Comparison of ENCODE assay signal across 20 mouse cellular contexts in the genomic region with DNA sequence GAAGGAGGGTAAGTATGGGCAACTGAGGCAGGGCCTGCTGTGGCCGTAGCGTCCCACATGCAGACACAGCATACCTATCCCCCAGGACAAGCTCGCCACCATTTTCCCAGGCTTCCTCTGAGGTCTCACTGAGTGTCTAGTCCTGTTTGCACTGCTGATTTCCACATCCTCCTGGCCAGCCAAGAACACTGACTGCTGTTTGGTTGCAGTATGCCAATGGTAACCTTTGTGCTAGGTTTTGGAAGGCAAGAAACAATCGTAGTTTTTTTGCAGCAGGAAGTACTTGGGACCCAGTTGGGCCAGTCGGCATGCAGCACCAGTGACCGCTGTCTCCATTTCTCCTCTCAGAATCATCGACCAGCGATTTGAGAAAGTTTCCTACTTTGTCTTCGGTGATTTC. TPM values are rescaled to one million over a fixed set of nuclear protein-coding genes. Genes with fewer than 3 reads are reported as not detected.
A peak's percentile ranks its signal among the peaks of the same experiment; 100 is the strongest.
DNase-seq lines count a peak whose midpoint lies in the region; ATAC-seq and TF ChIP-seq lines count a peak whose summit lies in the region.
"Had no signal": no experiment of that assay in that cellular context is flagged by ENCODE, and none has a peak within 500 bp of the region (broad histone marks: within the 10 kb centered on the region; RNA-seq: fewer than 3 reads in every experiment).

No protein-coding gene starts in this region.

- DNase-seq in liver, adult 2 months (ENCODE audit: extremely low read depth, low read depth, low spot score) = peak; percentile 83
- DNase-seq in liver, embryonic 11.5 days (ENCODE audit: low spot score) = no peak
- DNase-seq in adipocyte (ENCODE audit: low spot score) = peak; percentile 76
- DNase-seq in fat pad, adult 2 months (ENCODE audit: extremely low read depth, low read depth, low spot score) = peak; percentile 3
- no peak for DNase-seq in frontal cortex, postnatal 36 days (ENCODE audit: low spot score in 2 of 2)
- DNase-seq: adrenal gland, adult 2 months; adrenal gland, adult 8-10 months; adrenal gland, postnatal 14 days; adrenal gland, postnatal 25 days; adrenal gland, postnatal 36 days; B cell, adult 2 months; cerebellum, adult 11 months had no signal

- peaks cover 6% of the 10 kb centered on the region; the same call in 1 of the 2 replicates for H3K4me1 ChIP-seq in liver, adult 2 months (ENCODE audit: control insufficient read depth, insufficient read depth, low read length)
- no peaks in the 10 kb centered on the region for H3K4me1 ChIP-seq in liver, embryonic 11.5 days (replicated peaks; ENCODE audit: control insufficient read depth, insufficient read depth, low read length)
- H3K4me1 ChIP-seq in intestine, embryonic 16.5 days (ENCODE audit: control insufficient read depth, insufficient read depth, low read length) = no peaks in the 10 kb centered on the region

- no peak for TF ChIP-seq POLR2A in liver, adult 2 months (IDR thresholded peaks at IDR 0.05; ENCODE audit: extremely low read depth, insufficient read depth, low read length)

- H3K27ac ChIP-seq in liver, adult 2 months (replicated peaks; ENCODE audit: insufficient read depth, low read depth, low read length) = no peak overlapping the region
- H3K27ac ChIP-seq in liver, embryonic 11.5 days (ENCODE audit: low read depth, low read length) = no peak overlapping the region
- H3K27ac ChIP-seq in intestine, embryonic 16.5 days (ENCODE audit: low read length) = no peak overlapping the region

- no peak overlapping the region for H3K9ac ChIP-seq in liver, adult 2 months (ENCODE audit: low read depth, low read length)
- no peak overlapping the region for H3K9ac ChIP-seq in liver, embryonic 11.5 days (ENCODE audit: low read depth, low read length)
- no peak overlapping the region for H3K9ac ChIP-seq in intestine, embryonic 16.5 days (ENCODE audit: low read depth, low read length)

- TF ChIP-seq CTCF in liver, adult 2 months (IDR thresholded peaks at IDR 0.05; ENCODE audit: low read depth, low read length) = no peak

- no peak for ATAC-seq in liver, embryonic 11.5 days (replicated peaks; ENCODE audit: low FRiP score)
- no peak for ATAC-seq in intestine, embryonic 16.5 days
- ATAC-seq: activated CD4-positive, CD25-positive, alpha-beta regulatory T cell, adult 4 months; CD4-positive, CD25-positive, alpha-beta regulatory T cell, adult 4 months; Patski had no signal

- H3K27me3 ChIP-seq in liver, adult 2 months (ENCODE audit: control insufficient read depth, insufficient read depth, low read length) = no peaks in the 10 kb centered on the region
- H3K27me3 ChIP-seq in liver, embryonic 11.5 days (replicated peaks; ENCODE audit: control insufficient read depth, insufficient read depth, low read length) = no peaks in the 10 kb centered on the region
- no peaks in the 10 kb centered on the region for H3K27me3 ChIP-seq in intestine, embryonic 16.5 days (replicated peaks; ENCODE audit: control insufficient read depth, insufficient read depth, low read length)
- H3K27me3 ChIP-seq: CH12.LX, Patski had no signal

- H3K4me3 ChIP-seq in liver, adult 2 months (ENCODE audit: insufficient read depth, low read depth, low read length) = no peak overlapping the region
- H3K4me3 ChIP-seq in liver, embryonic 11.5 days (ENCODE audit: low read depth, low read length) = no peak overlapping the region
- no peak overlapping the region for H3K4me3 ChIP-seq in intestine, embryonic 16.5 days (ENCODE audit: low read length)

- no peaks in the 10 kb centered on the region for H3K36me3 ChIP-seq in liver, adult 2 months (ENCODE audit: control insufficient read depth, insufficient read depth, low read length)
- no peaks in the 10 kb centered on the region for H3K36me3 ChIP-seq in liver, embryonic 11.5 days (ENCODE audit: control insufficient read depth, insufficient read depth, low read length)
- no peaks in the 10 kb centered on the region for H3K36me3 ChIP-seq in intestine, embryonic 16.5 days (ENCODE audit: control insufficient read depth, insufficient read depth, low read length)
- H3K36me3 ChIP-seq: G1E had no signal

- H3K79me2 ChIP-seq in liver, adult 2 months (ENCODE audit: control insufficient read depth, insufficient read depth, low read length) = no peaks in the 10 kb centered on the region

- H3K4me2 ChIP-seq in liver, embryonic 11.5 days = no peak overlapping the region
- no peak overlapping the region for H3K4me2 ChIP-seq in intestine, embryonic 16.5 days (ENCODE audit: low read depth, low read length)

- no peaks in the 10 kb centered on the region for H3K9me3 ChIP-seq in liver, embryonic 11.5 days (ENCODE audit: control insufficient read depth, low read length)
- no peaks in the 10 kb centered on the region for H3K9me3 ChIP-seq in intestine, embryonic 16.5 days (ENCODE audit: control insufficient read depth, low read length)

- 72% methylated on average over 9 of the region's 9 CpGs for WGBS in liver, adult 2 months
- 86% methylated on average over 9 of the region's 9 CpGs for WGBS in liver, embryonic 11.5 days
- 92% methylated on average over 9 of the region's 9 CpGs for WGBS in intestine, embryonic 16.5 days

RNA-seq across cellular contexts. Expression of a gene that starts 44.8 kb away (rescaled TPM):
- not detected in 2 replicates for total RNA-seq in liver, adult 2 months (2014; rRNA removed)
- not detected in 2 replicates for polyA plus RNA-seq in liver, adult 2 months (2012; rRNA removed)
- polyA plus RNA-seq in liver, embryonic 11.5 days (2014; fragmentation: Nextera tagmentation; extraction: Ambion mirVana) = 0.32 and 0.56 TPM in 2 replicates
- 0.13 and 0.18 TPM in 2 replicates for polyA plus RNA-seq in intestine, embryonic 16.5 days (2015; fragmentation: Nextera tagmentation; extraction: Ambion mirVana)
- total RNA-seq: adrenal gland, adult 2 months; adrenal gland, postnatal 10 days; adrenal gland, postnatal 14 days; adrenal gland, postnatal 25 days; adrenal gland, postnatal 36 days; adrenal gland, postnatal 4 days; CH12.LX; G1E had no signal
- polyA plus RNA-seq: activated CD4-positive, CD25-positive, alpha-beta regulatory T cell, adult 4 months; CD4-positive, CD25-positive, alpha-beta regulatory T cell, adult 4 months; G1E had no signal

Comparison
In these comparisons a context has a peak if more than half of its experiments do, and no peak if none do; other contexts are left out.
1. DNase-seq: peak in liver, adult 2 months (single experiment), adipocyte (single experiment) and fat pad, adult 2 months (single experiment); none in liver, embryonic 11.5 days (single experiment) and frontal cortex, postnatal 36 days (0 of 2).